Mouse (Mus musculus) forebrain, postnatal 0 days (tissue): ENCODE measurements at regions not wholly inside any gene's neighbourhood (a gene's known extent, or its start where the extent isn't known, plus 50 kb on each side); places are given as distances from the start of the nearest gene placed in this dataset.

Experiments
- ATAC-seq: fragments of 200-750 bp; cut with Nextera tagmentation; 2 replicates; pipeline ENCODE4 v1.8.0; 2017; ENCODE audit warnings: mild to moderate bottlenecking, moderate library complexity
- DNase-seq: peaks from one replicate; pipeline ENCODE4 v3.0.0-alpha.2; 2015
- H3K27ac ChIP-seq: fragments of 300-500 bp; sonication (generic); 2 replicates; pipeline ENCODE4 v1.5.1; 2014; ENCODE audit warnings: low read depth, mild to moderate bottlenecking, antibody characterized with exemption, low read length, moderate library complexity, mixed read lengths
- H3K27me3 ChIP-seq: fragments of 300-500 bp; sonication (generic); 2 replicates; pipeline ENCODE4 v1.6.1; 2014; ENCODE audit warnings: mild to moderate bottlenecking, low read length, mixed read lengths; ENCODE audit not compliant: insufficient read depth
- H3K36me3 ChIP-seq: fragments of 300-500 bp; sonication (generic); 2 replicates; pipeline ENCODE4 v1.6.1; 2014; ENCODE audit warnings: mild to moderate bottlenecking, moderate library complexity; ENCODE audit not compliant: insufficient read depth
- H3K4me1 ChIP-seq: fragments of 300-500 bp; sonication (generic); 2 replicates; pipeline ENCODE4 v1.6.1; 2014; ENCODE audit warnings: antibody characterized with exemption; ENCODE audit not compliant: insufficient read depth
- H3K4me2 ChIP-seq: fragments of 300-500 bp; sonication (generic); 2 replicates; pipeline ENCODE4 v1.6.1; 2014; ENCODE audit warnings: low read depth, mild to moderate bottlenecking, moderate library complexity
- H3K4me3 ChIP-seq: fragments of 300-500 bp; sonication (generic); 2 replicates; pipeline ENCODE4 v1.5.1; 2014; ENCODE audit warnings: low read depth, low read length, mixed read lengths
- H3K9ac ChIP-seq: fragments of 300-500 bp; sonication (generic); 2 replicates; pipeline ENCODE4 v1.6.1; 2014; ENCODE audit warnings: mild to moderate bottlenecking
- H3K9me3 ChIP-seq: fragments of 300-500 bp; sonication (generic); 2 replicates; pipeline ENCODE4 v1.6.1; 2016; ENCODE audit warnings: low read length
- CTCF ChIP-seq: sonication (generic); IDR thresholded peaks from 2 replicates; pipeline ENCODE4 v1.5.1; 2016; ENCODE audit warnings: antibody characterized with exemption, control low read depth, low read depth
- WGBS: fragments of 180-500 bp; shearing (Covaris S2); extraction: QIAGEN DNeasy Blood & Tissue Kit; methylation state at CpG from one replicate; pipeline ENCODE4 v1.1.7; 2014; 5-methylcytosine and 5-hydroxymethylcytosine counted together

DNA sequence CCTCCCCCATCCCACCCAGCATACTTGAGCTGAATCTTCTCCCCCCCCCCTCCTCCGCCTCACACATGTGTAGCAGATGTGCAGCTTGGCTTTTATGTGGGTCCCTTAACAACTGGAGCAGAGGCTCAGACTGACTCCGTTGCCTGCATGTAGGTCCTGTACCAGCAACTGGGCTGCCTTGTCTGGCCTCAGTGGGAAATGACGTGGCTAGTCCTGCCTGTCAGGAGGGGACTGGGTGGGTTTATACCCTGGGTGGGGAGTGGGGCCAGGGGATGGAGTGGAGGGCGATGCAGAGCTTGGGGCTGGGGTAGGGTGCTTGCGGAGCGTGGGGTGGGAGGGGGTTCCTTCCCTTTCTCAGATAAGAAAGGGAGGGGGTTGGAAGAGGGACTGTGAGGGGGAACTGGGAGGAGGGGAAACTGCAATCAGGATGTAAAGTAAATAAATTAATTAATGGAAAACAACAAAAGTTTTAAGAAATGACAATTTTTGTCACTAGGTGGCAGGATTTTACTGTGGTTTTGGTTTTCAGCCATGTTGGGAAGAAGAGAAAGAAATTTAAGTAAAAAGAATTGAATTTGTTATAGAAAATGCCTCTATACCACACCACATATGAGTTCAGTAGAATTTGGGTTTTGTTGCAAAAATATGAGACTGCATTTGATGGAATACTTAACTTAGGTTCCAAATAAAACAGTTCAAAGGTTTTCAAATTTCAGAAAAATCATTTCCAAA lies 61.9 kb upstream of the Vwde start:
- ATAC-seq (0 out of 2 replicates have a peak, but pooled peaks have one; percentile 42), DNase-seq (peak; percentile 57)
- no peaks in the 10 kb centered on the region for H3K9me3 ChIP-seq

DNA sequence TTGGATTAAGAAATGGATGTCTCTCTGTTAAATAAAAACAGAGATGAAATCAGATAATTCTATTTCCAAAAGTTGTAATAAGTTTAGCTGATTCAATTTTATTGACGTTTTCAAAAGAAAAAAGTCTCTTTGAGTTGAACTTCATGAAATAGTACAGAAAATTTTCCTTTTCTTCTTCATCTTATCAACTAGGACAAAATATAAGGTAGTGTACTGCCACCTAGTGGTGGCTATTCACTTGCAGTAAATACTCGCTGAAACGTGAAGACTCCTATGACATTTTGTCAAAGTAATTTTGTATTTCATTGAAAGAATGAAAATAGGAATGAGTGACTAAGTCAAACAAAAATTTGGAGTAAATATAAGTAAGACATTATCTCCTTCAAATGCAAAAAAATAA lies 56.1 kb upstream of the Vwde start:
- no peak for ATAC-seq
- no peaks in the 10 kb centered on the region for H3K27me3 ChIP-seq
- no peak overlapping the region for H3K27ac ChIP-seq
- H3K9ac ChIP-seq, result no peak overlapping the region
- no peaks in the 10 kb centered on the region for H3K9me3 ChIP-seq
- H3K4me3 ChIP-seq, result no peak overlapping the region
- H3K36me3 ChIP-seq, result no peaks in the 10 kb centered on the region
- WGBS, result 3% methylated on average over 3 of the region's 3 CpGs
- peak; percentile 91 for DNase-seq
- H3K4me1 ChIP-seq, result no peaks in the 10 kb centered on the region
- no peak overlapping the region for H3K4me2 ChIP-seq
- peak; percentile 76 for TF ChIP-seq CTCF

More for the DNA sequence above, 61.9 kb upstream of the Vwde start:
- H3K27me3 ChIP-seq, result no peaks in the 10 kb centered on the region
- H3K4me1 ChIP-seq, result no peaks in the 10 kb centered on the region
- H3K27ac ChIP-seq, result no peak overlapping the region
- no peaks in the 10 kb centered on the region for H3K36me3 ChIP-seq
- H3K4me3 ChIP-seq, result no peak overlapping the region
- H3K9ac ChIP-seq, result no peak overlapping the region
- TF ChIP-seq CTCF, result peak; percentile 54
- H3K4me2 ChIP-seq, result no peak overlapping the region
- WGBS, result 57% methylated on average over 6 of the region's 6 CpGs
